In the genomic region with DNA sequence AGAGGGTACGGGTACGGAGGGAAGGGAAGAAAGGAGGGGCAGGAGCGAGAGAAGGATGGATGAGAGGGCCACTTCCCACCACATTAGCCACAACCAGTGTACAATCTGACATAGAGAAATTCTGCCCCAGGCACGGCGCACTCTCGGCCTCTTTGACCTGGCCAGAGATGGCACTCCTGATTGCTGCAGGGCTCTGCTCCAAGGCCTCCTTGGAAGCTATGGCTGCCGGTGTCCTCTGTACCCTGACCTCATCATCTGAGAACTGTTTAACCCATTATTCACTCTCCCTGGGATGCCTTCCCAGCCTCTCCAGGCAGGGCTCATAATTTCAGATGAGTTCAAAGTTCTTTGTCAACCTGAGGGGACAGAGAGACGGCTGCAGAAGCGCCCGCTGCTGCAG, we compare ENCODE assay signal across 8 mouse cellular contexts.
A peak's percentile ranks its signal among the peaks of the same experiment; 100 is the strongest.
DNase-seq lines count a peak whose midpoint lies in the region; ATAC-seq lines count a peak whose summit lies in the region.

No protein-coding gene starts in this region.

- DNase-seq in heart, embryonic 10.5 days (ENCODE audit: low spot score) = no peak
- no peak for DNase-seq in heart, adult 18-20 months
- no peak for DNase-seq in embryonic facial prominence, embryonic 11.5 days (ENCODE audit: low spot score)
- DNase-seq in kidney, adult 11 months = peak; percentile 85
- DNase-seq in midbrain, embryonic 10.5 days (ENCODE audit: low spot score) = no peak
- DNase-seq in frontal cortex, postnatal 25 days (ENCODE audit: low spot score in 2 of 2) = no peak
- DNase-seq in thymus, adult 18-20 months = no peak
- no peak for DNase-seq in embryo, embryonic 10.5 days (ENCODE audit: low spot score)

- H3K4me3 ChIP-seq in heart, embryonic 10.5 days = peak overlapping the region; percentile 51
- no peak overlapping the region for H3K4me3 ChIP-seq in embryonic facial prominence, embryonic 11.5 days (ENCODE audit: low read depth, low read length)
- peak overlapping the region; percentile 47 for H3K4me3 ChIP-seq in midbrain, embryonic 10.5 days

- H3K36me3 ChIP-seq in heart, embryonic 10.5 days = no peaks in the 10 kb centered on the region
- no peaks in the 10 kb centered on the region for H3K36me3 ChIP-seq in embryonic facial prominence, embryonic 11.5 days (replicated peaks; ENCODE audit: control insufficient read depth, insufficient read depth, low read depth, low read length)
- no peaks in the 10 kb centered on the region for H3K36me3 ChIP-seq in midbrain, embryonic 10.5 days

- ATAC-seq in embryonic facial prominence, embryonic 11.5 days (replicated peaks; ENCODE audit: insufficient number of reproducible peaks, low FRiP score, low TSS enrichment, low read depth) = no peak

- peak overlapping the region; percentile 73 for H3K9ac ChIP-seq in embryonic facial prominence, embryonic 11.5 days (replicated peaks; ENCODE audit: low read length)

- H3K4me1 ChIP-seq in heart, embryonic 10.5 days = peaks cover 64% of the 10 kb centered on the region
- peaks cover 20% of the 10 kb centered on the region for H3K4me1 ChIP-seq in embryonic facial prominence, embryonic 11.5 days (ENCODE audit: control insufficient read depth, insufficient read depth, low read length)
- peaks cover 67% of the 10 kb centered on the region for H3K4me1 ChIP-seq in midbrain, embryonic 10.5 days

- peak overlapping the region; percentile 86 for H3K27ac ChIP-seq in heart, embryonic 10.5 days
- peak overlapping the region; percentile 65 for H3K27ac ChIP-seq in embryonic facial prominence, embryonic 11.5 days (replicated peaks; ENCODE audit: low read depth, low read length)
- H3K27ac ChIP-seq in midbrain, embryonic 10.5 days (replicated peaks) = peak overlapping the region; percentile 100

- H3K9me3 ChIP-seq in heart, embryonic 10.5 days = no peaks in the 10 kb centered on the region
- no peaks in the 10 kb centered on the region for H3K9me3 ChIP-seq in embryonic facial prominence, embryonic 11.5 days (replicated peaks; ENCODE audit: control insufficient read depth, low read length)
- no peaks in the 10 kb centered on the region for H3K9me3 ChIP-seq in midbrain, embryonic 10.5 days (replicated peaks)

- WGBS in heart, embryonic 10.5 days = 43% methylated on average over 10 of the region's 10 CpGs
- WGBS in embryonic facial prominence, embryonic 11.5 days = 38% methylated on average over 10 of the region's 10 CpGs
- WGBS in midbrain, embryonic 10.5 days = 45% methylated on average over 10 of the region's 10 CpGs

- H3K27me3 ChIP-seq in heart, embryonic 10.5 days (ENCODE audit: insufficient read depth, poor library complexity, severe bottlenecking) = no peaks in the 10 kb centered on the region
- no peaks in the 10 kb centered on the region for H3K27me3 ChIP-seq in embryonic facial prominence, embryonic 11.5 days (ENCODE audit: control insufficient read depth, insufficient read depth, low read length)
- H3K27me3 ChIP-seq in midbrain, embryonic 10.5 days (ENCODE audit: low read depth, poor library complexity, severe bottlenecking) = no peaks in the 10 kb centered on the region; the same call in 1 of the 2 replicates

- H3K4me2 ChIP-seq in embryonic facial prominence, embryonic 11.5 days (ENCODE audit: low read depth, low read length) = peak overlapping the region; percentile 42
